Mouse (Mus musculus) lung, adult 2 months (tissue): Measurements from ENCODE around the gene Arhgap28. TPM values are rescaled to one million over a fixed set of nuclear protein-coding genes. Genes with fewer than 3 reads are reported as not detected.

Experiments
- DNase-seq: peaks from one replicate; pipeline ENCODE4 v3.0.0; 2022
- H3K4me1 ChIP-seq: fragments of 200-500 bp; 2 replicates; pipeline ENCODE4 v1.6.1; 2011; ENCODE audit warnings: low read length; ENCODE audit not compliant: control insufficient read depth, insufficient read depth
- H3K4me3 ChIP-seq: fragments of 200-500 bp; replicated peaks from 2 replicates; pipeline ENCODE3; 2011; ENCODE audit warnings: low read depth, mild to moderate bottlenecking, control low read depth, low read length; ENCODE audit errors: extremely low read depth
- CTCF ChIP-seq: fragments of 200-500 bp; IDR thresholded peaks from 2 replicates; pipeline ENCODE4 v1.5.1; 2011; ENCODE audit warnings: mild to moderate bottlenecking, low read length, control low read depth; ENCODE audit not compliant: insufficient read depth
- POLR2A ChIP-seq: fragments of 200-500 bp; IDR thresholded peaks from 2 replicates; pipeline ENCODE4 v1.6.1; 2011; ENCODE audit warnings: low read depth, mild to moderate bottlenecking, control low read depth, low read length, borderline replicate concordance; ENCODE audit errors: extremely low read depth
- WGBS: fragments of 180-500 bp; shearing (Covaris S2); methylation state at CpG from one replicate; pipeline ENCODE4 v1.1.7; 2018; 5-methylcytosine and 5-hydroxymethylcytosine counted together
- polyA plus RNA-seq: library from polyadenylated mRNA; depleted of rRNA; stranded (reverse); fragments of >200 nt; gene quantifications from 2 replicates; pipeline ENCODE4 v1.2.3, GENCODE M21; 2012

Gene Arhgap28
- polyA plus RNA-seq, 1 experiment, result 7.4 TPM

- WGBS, result 84% methylated on average over 4 of the region's 4 CpGs
- Histone ChIP-seq H3K4me3 (no peak overlapping the region), H3K4me1 (no peaks in the 10 kb centered on the region)
- no peak for DNase-seq
- no peak for TF ChIP-seq CTCF
- TF ChIP-seq POLR2A, result no peak
Observed at GRCm38 (mm10) chr17:67902847-67903246, 101.1 kb downstream of the Arhgap28 start.

- H3K4me1 ChIP-seq, result no peaks in the 10 kb centered on the region
- WGBS, result 84% methylated on average over 11 of the region's 11 CpGs
- no peak for DNase-seq
- H3K4me3 ChIP-seq, result no peak overlapping the region
- no peak for TF ChIP-seq CTCF
- TF ChIP-seq POLR2A, result no peak
Observed at GRCm38 (mm10) chr17:67901161-67901560, 102.8 kb downstream of the Arhgap28 start.

- H3K4me1 ChIP-seq, result no peaks in the 10 kb centered on the region
- 92% methylated on average over 5 of the region's 5 CpGs for WGBS
- no peak for DNase-seq
- TF ChIP-seq CTCF (no peak), POLR2A (no peak)
- no peak overlapping the region for H3K4me3 ChIP-seq
Observed at GRCm38 (mm10) chr17:67899376-67899775, 104.5 kb downstream of the Arhgap28 start.

- DNase-seq, result no peak
- Histone ChIP-seq H3K4me1 (no peaks in the 10 kb centered on the region), H3K4me3 (no peak overlapping the region)
- no peak for TF ChIP-seq POLR2A
- TF ChIP-seq CTCF, result no peak
- 59% methylated on average over 5 of the region's 5 CpGs for WGBS
Observed at GRCm38 (mm10) chr17:67896413-67896812, 107.5 kb downstream of the Arhgap28 start.

- 34% methylated on average over 20 of the region's 20 CpGs for WGBS
- no peak for DNase-seq
- Histone ChIP-seq H3K4me3 (peak overlapping the region; percentile 11), H3K4me1 (no peaks in the 10 kb centered on the region)
- TF ChIP-seq POLR2A (no peak), CTCF (no peak)
Observed at GRCm38 (mm10) chr17:67889481-67890325, 114.2 kb downstream of the Arhgap28 start.

- no peak for TF ChIP-seq POLR2A
- TF ChIP-seq CTCF, result no peak
- Histone ChIP-seq H3K4me3 (no peak overlapping the region), H3K4me1 (no peaks in the 10 kb centered on the region)
- no peak for DNase-seq
- WGBS, result 85% methylated on average over 9 of the region's 9 CpGs
Observed at GRCm38 (mm10) chr17:67888081-67888480, 115.8 kb downstream of the Arhgap28 start.

GRCm38 (mm10) chr17:67886326-67886725 lies 117.6 kb downstream of the Arhgap28 start:
- TF ChIP-seq CTCF, result no peak
- TF ChIP-seq POLR2A, result no peak
- DNase-seq, result no peak
- 52% methylated on average over 5 of the region's 5 CpGs for WGBS
- Histone ChIP-seq H3K4me3 (no peak overlapping the region), H3K4me1 (no peaks in the 10 kb centered on the region)

GRCm38 (mm10) chr17:67877599-67877998 lies 126.3 kb downstream of the Arhgap28 start:
- no peak overlapping the region for H3K4me3 ChIP-seq
- TF ChIP-seq POLR2A (no peak), CTCF (no peak)
- H3K4me1 ChIP-seq, result no peaks in the 10 kb centered on the region; the same call in 1 of the 2 replicates
- no peak for DNase-seq
- WGBS, result 73% methylated on average over 12 of the region's 12 CpGs

- WGBS, result 67% methylated on average over 23 of the region's 23 CpGs
- TF ChIP-seq CTCF (peak; percentile 85), POLR2A (no peak)
- peak; percentile 42 for DNase-seq
Observed at GRCm38 (mm10) chr17:67869731-67870601, 134.0 kb downstream of the Arhgap28 start.

More at GRCm38 (mm10) chr17:67869731-67870601, 134.0 kb downstream of the Arhgap28 start:
- Histone ChIP-seq H3K4me3 (no peak overlapping the region), H3K4me1 (no peaks in the 10 kb centered on the region)
